Mouse (Mus musculus): ENCODE results near the gene Nr2e3.
A peak's percentile ranks its signal among the peaks of the same experiment; 100 is the strongest.
"Not testable (repeated sequence)": the region's sequence is repeated elsewhere in the genome, so short reads cannot be mapped to it uniquely, and the experiment has no call there.

The Nr2e3 gene

DNA sequence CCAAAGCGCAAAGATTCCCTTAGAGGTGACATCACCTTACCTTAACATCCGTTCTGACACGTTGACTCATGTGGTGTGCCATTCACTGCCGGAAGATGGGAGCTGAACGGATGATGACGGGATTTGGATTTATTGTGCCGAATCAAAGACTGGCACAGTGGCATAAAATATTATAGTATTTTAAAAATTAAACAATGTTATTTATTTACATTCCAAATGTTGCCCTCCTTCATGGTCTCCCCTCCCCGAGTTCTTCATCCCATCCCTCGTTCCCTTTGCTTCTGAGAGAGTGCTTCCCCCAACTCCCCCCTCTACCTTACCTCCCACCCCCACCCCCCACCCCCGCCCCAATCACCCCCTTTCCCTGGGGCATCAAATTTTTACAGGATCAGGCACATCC is at the start of gene Nr2e3:
Gene Nr2e3, minus strand, starts transcription at position 101 of the 400 bp plus-strand sequence.
- no peak for DNase-seq

- no peak for DNase-seq
Measured at GRCm38 (mm10) chr9:60008936-60009335, 48.5 kb upstream of the Nr2e3 start.

- DNase-seq = no peak
Measured at GRCm38 (mm10) chr9:60002323-60002722, 41.9 kb upstream of the Nr2e3 start.

- no peak for DNase-seq
Measured at GRCm38 (mm10) chr9:60001444-60001843, 41.0 kb upstream of the Nr2e3 start.

GRCm38 (mm10) chr9:59997725-59998124 is 37.3 kb upstream of the Nr2e3 start:
- no peak for DNase-seq

GRCm38 (mm10) chr9:59991407-59991806 is 30.9 kb upstream of the Nr2e3 start:
- no peak for DNase-seq

- peak; percentile 77 for DNase-seq
Measured at GRCm38 (mm10) chr9:59989864-59990263, 29.4 kb upstream of the Nr2e3 start.

- peak; percentile 12 for DNase-seq
Measured at GRCm38 (mm10) chr9:59985900-59986572, 25.6 kb upstream of the Nr2e3 start.

DNA sequence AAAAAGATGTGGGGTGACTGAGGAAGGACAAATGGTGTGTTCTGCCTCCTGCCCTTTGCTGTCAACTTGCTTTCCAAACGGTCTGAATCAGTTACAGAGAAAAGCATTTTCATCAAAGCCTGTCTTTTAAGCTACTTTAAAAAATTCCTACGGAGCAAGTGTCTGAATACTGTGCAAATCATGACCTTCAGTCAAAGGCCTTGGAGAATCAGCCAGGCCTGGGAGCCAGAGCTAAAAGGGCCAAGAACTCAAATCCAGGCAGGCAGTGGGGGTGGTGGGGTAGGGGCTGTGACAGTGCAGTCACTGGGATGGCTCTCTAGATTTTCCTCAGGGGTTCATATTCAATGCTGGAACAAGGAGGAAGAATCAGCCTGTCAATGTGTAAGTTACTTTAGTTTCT is 20.7 kb upstream of the Nr2e3 start:
- DNase-seq = no peak

GRCm38 (mm10) chr9:59971263-59971662 is 10.8 kb upstream of the Nr2e3 start:
- peak; percentile 37 for DNase-seq

- peak; percentile 75 for DNase-seq
Measured at GRCm38 (mm10) chr9:59969383-59969782, 8.9 kb upstream of the Nr2e3 start.

DNA sequence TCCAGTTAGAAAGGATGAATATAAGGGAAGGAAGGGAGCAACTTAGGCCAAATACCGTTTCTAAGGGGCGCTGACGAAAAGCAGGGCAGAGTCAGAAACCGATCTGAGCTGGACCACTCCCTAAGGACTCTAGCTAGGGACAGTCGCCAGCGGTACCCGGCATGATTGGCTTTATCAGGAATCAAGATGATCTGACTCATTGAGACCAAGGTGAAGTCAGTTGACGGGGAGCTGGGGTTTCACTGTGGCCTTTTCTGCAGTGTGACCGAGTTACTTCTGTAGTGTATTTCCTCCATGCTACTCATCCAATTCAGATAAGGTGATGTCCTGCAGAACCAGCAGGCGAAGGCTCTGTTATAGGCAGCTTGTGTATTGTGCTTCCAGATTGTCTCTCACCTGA is 4.6 kb upstream of the Nr2e3 start:
- no peak for DNase-seq

DNA sequence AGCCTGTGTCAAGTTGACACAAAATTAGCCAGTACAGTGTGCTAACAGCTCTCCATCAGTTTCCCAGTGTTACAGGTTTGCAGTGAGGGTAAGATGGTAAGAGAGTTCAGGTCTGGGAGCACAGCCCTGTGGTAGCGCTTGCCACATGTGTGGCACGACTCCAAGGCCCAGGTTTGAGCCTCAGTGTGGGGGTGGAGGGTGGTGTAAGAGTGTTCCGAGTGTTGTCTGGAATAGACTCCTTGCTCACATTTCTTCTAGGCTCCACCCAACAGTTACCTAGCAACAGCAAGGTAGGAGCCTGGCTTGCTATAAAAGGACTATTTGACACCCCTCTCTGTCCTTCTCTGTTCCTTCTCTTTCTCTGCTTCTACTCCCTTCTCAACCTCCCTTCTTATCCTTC is 3.9 kb upstream of the Nr2e3 start:
- peak; percentile 63 for DNase-seq

GRCm38 (mm10) chr9:59961201-59961955 is 919 bp upstream of the Nr2e3 start:
- DNase-seq = no peak

GRCm38 (mm10) chr9:59959276-59959675 is 1.2 kb downstream of the Nr2e3 start:
- peak; percentile 94 for DNase-seq

- DNase-seq = not testable (repeated sequence)
Measured at GRCm38 (mm10) chr9:59958115-59958514, 2.3 kb downstream of the Nr2e3 start.

DNA sequence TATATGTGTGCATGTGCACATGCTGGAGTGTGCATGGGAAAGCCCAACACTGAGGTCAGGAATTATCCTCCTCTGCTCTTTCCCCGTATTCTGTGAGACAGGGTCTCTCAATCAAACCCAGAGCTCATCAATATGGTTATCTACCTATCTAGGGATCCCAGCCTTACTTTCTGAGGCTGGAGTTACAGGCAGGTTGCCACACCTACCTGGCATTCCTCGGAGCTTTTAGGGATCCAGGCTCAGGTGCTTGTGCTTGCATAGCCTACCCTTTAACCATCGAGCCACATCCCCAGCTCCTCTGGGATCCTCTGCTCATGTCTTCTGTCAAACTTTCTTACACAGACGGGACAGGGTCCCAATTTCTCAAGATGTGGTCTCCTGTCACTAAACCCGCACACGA is 4.0 kb downstream of the Nr2e3 start:
- no peak for DNase-seq

GRCm38 (mm10) chr9:59955692-59956091 is 4.8 kb downstream of the Nr2e3 start:
- DNase-seq = no peak

- DNase-seq = no peak
Measured at GRCm38 (mm10) chr9:59955199-59955598, 5.3 kb downstream of the Nr2e3 start.

- DNase-seq = no peak
Measured at GRCm38 (mm10) chr9:59953556-59953955, 6.9 kb downstream of the Nr2e3 start.

DNA sequence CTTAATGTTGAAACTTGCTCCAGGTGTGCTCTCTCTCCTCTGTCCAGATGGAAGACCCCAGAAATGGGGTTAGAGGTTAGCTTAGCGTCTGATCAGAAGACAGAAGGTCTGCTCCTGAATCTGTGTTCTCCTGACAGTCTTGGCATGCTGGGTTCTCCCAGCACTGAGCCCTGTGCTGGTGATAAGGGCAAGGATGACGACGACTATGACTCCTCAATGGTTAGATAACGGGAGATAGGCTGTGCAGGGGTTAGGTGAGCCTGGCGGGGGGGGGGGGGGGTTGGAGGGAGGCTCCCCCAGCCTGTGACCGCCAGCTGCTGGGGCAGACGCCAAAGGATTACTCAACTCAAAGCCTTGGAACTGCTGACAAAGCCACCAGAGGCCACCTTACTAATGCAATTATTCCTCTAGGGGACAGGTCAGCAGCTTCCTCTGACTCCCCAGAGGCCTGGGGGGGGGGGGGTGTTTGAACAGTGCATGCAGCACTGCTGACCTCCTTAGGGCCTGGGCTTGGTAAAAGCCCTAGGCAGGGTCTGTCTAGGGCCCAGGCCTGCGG is 7.9 kb downstream of the Nr2e3 start:
- DNase-seq = no peak

DNA sequence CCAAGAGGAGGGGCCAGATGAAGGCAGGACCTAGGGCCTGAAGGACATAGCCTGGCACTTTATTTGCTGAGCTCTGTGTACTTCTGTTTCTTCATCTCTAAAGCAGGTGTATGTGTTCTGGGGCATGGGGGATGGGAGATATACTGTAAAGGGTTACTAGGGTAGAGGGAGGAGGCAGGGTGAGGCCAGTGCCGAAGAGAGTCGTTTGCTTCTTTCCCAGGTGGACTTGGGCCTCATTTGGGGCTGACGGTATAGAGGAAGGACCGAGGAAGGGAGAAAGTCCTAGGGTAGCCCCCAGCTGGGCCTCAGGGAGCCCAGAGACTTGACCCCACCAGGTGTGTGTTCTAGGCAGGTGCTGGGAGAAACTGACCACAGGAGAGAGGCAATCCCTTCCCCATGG is 8.5 kb downstream of the Nr2e3 start:
- no peak for DNase-seq

DNA sequence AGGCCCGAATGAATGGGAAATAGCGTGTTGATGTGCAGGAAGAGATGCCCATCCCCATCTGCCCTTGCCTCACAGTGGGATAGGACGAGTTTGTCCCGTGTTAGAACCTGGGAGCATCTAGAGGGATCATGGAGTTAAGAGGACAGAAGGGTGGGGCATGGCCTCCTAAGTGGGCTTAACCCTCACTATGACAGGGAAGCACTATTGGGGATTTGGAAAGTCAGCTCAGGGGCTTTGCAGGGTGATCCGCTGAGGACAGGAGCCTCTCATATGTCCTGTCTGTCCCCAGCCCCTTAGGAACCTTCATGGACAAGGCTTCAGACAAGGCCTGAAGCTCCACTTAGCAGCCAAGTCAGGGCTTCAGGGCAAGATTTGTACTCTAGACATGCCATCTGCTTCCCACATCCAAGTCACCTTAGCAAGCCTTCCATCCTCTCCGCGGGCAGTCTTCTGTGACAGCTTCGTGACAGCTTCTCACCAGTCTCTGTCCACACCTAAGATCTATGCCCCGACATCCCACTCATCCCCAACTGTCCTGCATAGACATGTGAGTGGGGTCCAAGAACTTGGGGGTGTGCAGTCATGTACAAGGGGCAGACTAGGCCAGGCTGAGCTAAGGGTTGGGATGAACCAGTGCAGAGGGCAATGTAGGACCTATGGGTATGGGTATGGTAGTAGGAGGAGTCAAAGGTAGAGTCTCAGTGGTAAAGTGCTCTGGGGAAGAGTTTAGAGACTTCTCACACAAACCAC is 9.3 kb downstream of the Nr2e3 start:
- no peak for DNase-seq

All from lung, postnatal 10 days (tissue).